Comparison of ENCODE assay signal across 13 mouse cellular contexts in the genomic region with DNA sequence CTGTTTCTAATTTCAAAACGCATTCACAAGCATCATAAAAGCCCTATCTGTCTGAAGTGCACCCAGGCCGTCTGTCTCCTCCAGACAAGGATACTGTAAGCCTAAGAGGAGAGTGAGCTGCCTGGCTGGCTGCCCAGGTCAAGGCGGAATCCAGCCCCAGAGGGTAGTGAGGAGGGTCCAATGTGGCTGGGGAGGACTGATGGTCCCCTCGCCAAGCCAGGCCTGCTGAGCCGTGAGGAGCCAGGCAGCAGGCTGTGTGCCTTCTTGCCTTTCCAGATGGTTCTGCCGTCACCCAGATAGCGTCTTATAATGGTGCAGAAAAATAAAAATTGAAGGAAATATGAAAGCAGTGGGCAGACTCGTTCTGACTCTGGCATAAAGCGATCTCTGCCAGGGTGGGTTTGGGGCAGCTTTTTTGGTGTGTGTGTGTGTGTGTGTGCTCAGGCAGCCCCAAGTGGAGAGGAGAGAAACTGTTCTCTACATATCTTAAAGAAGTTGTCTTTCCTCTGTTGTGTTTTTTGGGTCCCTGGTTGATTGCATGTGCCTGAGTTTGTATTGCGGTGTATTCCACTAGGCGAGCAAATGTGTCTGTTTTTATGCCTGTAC.
DNase-seq lines count a peak whose midpoint lies in the region; ATAC-seq lines count a peak whose summit lies in the region.
"Had no signal": no experiment of that assay in that cellular context is flagged by ENCODE, and none has a peak within 500 bp of the region (broad histone marks: within the 10 kb centered on the region; RNA-seq: fewer than 3 reads in every experiment).

No protein-coding gene starts in this region.

- no peaks in the 10 kb centered on the region for H3K36me3 ChIP-seq in forebrain, embryonic 12.5 days (replicated peaks)
- no peaks in the 10 kb centered on the region for H3K36me3 ChIP-seq in forebrain, embryonic 11.5 days (ENCODE audit: control insufficient read depth, insufficient read depth, low read length)
- H3K36me3 ChIP-seq in forebrain, embryonic 15.5 days, result no peaks in the 10 kb centered on the region
- no peaks in the 10 kb centered on the region for H3K36me3 ChIP-seq in midbrain, embryonic 14.5 days (ENCODE audit: control insufficient read depth, insufficient read depth, low read length)
- H3K36me3 ChIP-seq: embryonic facial prominence, embryonic 13.5 days; kidney, embryonic 15.5 days; lung, embryonic 15.5 days had no signal

- no peaks in the 10 kb centered on the region for H3K27me3 ChIP-seq in forebrain, embryonic 12.5 days
- H3K27me3 ChIP-seq in forebrain, embryonic 11.5 days (ENCODE audit: control insufficient read depth, insufficient read depth, low read length), result no peaks in the 10 kb centered on the region
- H3K27me3 ChIP-seq in forebrain, embryonic 15.5 days, result no peaks in the 10 kb centered on the region
- no peaks in the 10 kb centered on the region for H3K27me3 ChIP-seq in midbrain, embryonic 14.5 days (ENCODE audit: control insufficient read depth, insufficient read depth, low read length)
- H3K27me3 ChIP-seq: embryonic facial prominence, embryonic 13.5 days; kidney, embryonic 15.5 days; lung, embryonic 15.5 days had no signal

- 83% methylated on average over 11 of the region's 11 CpGs for WGBS in forebrain, embryonic 12.5 days
- WGBS in forebrain, embryonic 11.5 days, result 88% methylated on average over 11 of the region's 11 CpGs
- WGBS in forebrain, embryonic 15.5 days, result 47% methylated on average over 11 of the region's 11 CpGs
- WGBS in midbrain, embryonic 14.5 days, result 76% methylated on average over 11 of the region's 11 CpGs

- no peaks in the 10 kb centered on the region for H3K9me3 ChIP-seq in forebrain, embryonic 12.5 days
- no peaks in the 10 kb centered on the region; the same call in 1 of the 2 replicates for H3K9me3 ChIP-seq in forebrain, embryonic 11.5 days (ENCODE audit: control insufficient read depth, low read length)
- no peaks in the 10 kb centered on the region for H3K9me3 ChIP-seq in forebrain, embryonic 15.5 days
- no peaks in the 10 kb centered on the region for H3K9me3 ChIP-seq in midbrain, embryonic 14.5 days (ENCODE audit: control insufficient read depth, low read length)
- H3K9me3 ChIP-seq: embryonic facial prominence, embryonic 13.5 days; kidney, embryonic 15.5 days; lung, embryonic 15.5 days had no signal

- H3K4me2 ChIP-seq in forebrain, embryonic 12.5 days, result no peak overlapping the region
- no peak overlapping the region for H3K4me2 ChIP-seq in forebrain, embryonic 11.5 days (ENCODE audit: low read depth, low read length, severe bottlenecking)
- 0 out of 2 replicates have a peak overlapping the region, but pooled peaks have one; percentile 1 for H3K4me2 ChIP-seq in forebrain, embryonic 15.5 days (replicated peaks)
- no peak overlapping the region for H3K4me2 ChIP-seq in midbrain, embryonic 14.5 days (ENCODE audit: low read length)
- H3K4me2 ChIP-seq: embryonic facial prominence, embryonic 13.5 days; kidney, embryonic 15.5 days; lung, embryonic 15.5 days had no signal

- no peak for DNase-seq in forebrain, embryonic 11.5 days (ENCODE audit: low spot score)
- DNase-seq in left cerebral cortex, postnatal 25 days (ENCODE audit: low spot score in 2 of 2), result peak; percentile 18 to 34
- DNase-seq in left cerebral cortex, adult 11 months (ENCODE audit: low spot score), result no peak
- DNase-seq in midbrain, embryonic 14.5 days, result peak; percentile 31
- DNase-seq in heart, postnatal 36 days, result no peak
- no peak for DNase-seq in thymus, adult 18-20 months
- DNase-seq: adrenal gland, adult 2 months had no signal

- H3K27ac ChIP-seq in forebrain, embryonic 12.5 days, result peak overlapping the region; percentile 68
- H3K27ac ChIP-seq in forebrain, embryonic 11.5 days (ENCODE audit: low read depth, low read length), result no peak overlapping the region
- peak overlapping the region; percentile 95 for H3K27ac ChIP-seq in forebrain, embryonic 15.5 days (replicated peaks)
- peak overlapping the region; percentile 78 for H3K27ac ChIP-seq in midbrain, embryonic 14.5 days (replicated peaks; ENCODE audit: low read depth, low read length)
- H3K27ac ChIP-seq: embryonic facial prominence, embryonic 13.5 days; kidney, embryonic 15.5 days; lung, embryonic 15.5 days had no signal

- no peak overlapping the region for H3K9ac ChIP-seq in forebrain, embryonic 12.5 days
- no peak overlapping the region for H3K9ac ChIP-seq in forebrain, embryonic 11.5 days (ENCODE audit: low read length)
- no peak overlapping the region; the same call in 1 of the 2 replicates for H3K9ac ChIP-seq in forebrain, embryonic 15.5 days (replicated peaks)
- no peak overlapping the region; the same call in 1 of the 2 replicates for H3K9ac ChIP-seq in midbrain, embryonic 14.5 days (replicated peaks; ENCODE audit: low read length)
- H3K9ac ChIP-seq: embryonic facial prominence, embryonic 13.5 days; kidney, embryonic 15.5 days; lung, embryonic 15.5 days had no signal

- no peak overlapping the region for H3K4me3 ChIP-seq in forebrain, embryonic 12.5 days (replicated peaks)
- H3K4me3 ChIP-seq in forebrain, embryonic 11.5 days (ENCODE audit: low read depth, low read length), result no peak overlapping the region
- no peak overlapping the region for H3K4me3 ChIP-seq in forebrain, embryonic 15.5 days
- H3K4me3 ChIP-seq in midbrain, embryonic 14.5 days (replicated peaks; ENCODE audit: low read depth, low read length), result no peak overlapping the region
- H3K4me3 ChIP-seq: embryonic facial prominence, embryonic 13.5 days; kidney, embryonic 15.5 days; lung, embryonic 15.5 days had no signal

- intact Hi-C loops in left cerebral cortex, postnatal 25 days (cut with DNase I), result no loop called here
- intact Hi-C loops in heart, postnatal 36 days (cut with DNase I), result no loop called here

- peaks cover 3% of the 10 kb centered on the region; the same call in 1 of the 2 replicates for H3K4me1 ChIP-seq in forebrain, embryonic 12.5 days
- no peaks in the 10 kb centered on the region for H3K4me1 ChIP-seq in forebrain, embryonic 11.5 days (replicated peaks; ENCODE audit: control insufficient read depth, insufficient read depth, low read length)
- peaks cover 27% of the 10 kb centered on the region for H3K4me1 ChIP-seq in forebrain, embryonic 15.5 days
- peaks cover 4% of the 10 kb centered on the region; the same call in 1 of the 2 replicates for H3K4me1 ChIP-seq in midbrain, embryonic 14.5 days (ENCODE audit: control insufficient read depth, insufficient read depth, low read length)
- H3K4me1 ChIP-seq: kidney, embryonic 15.5 days; lung, embryonic 15.5 days had no signal

- no peak for ATAC-seq in forebrain, embryonic 12.5 days (ENCODE audit: low FRiP score)
- no peak for ATAC-seq in forebrain, embryonic 11.5 days (replicated peaks; ENCODE audit: low FRiP score)
- ATAC-seq in forebrain, embryonic 15.5 days (replicated peaks), result peak; percentile 57
- ATAC-seq in midbrain, embryonic 14.5 days (ENCODE audit: low FRiP score, low TSS enrichment), result no peak; the same call in 1 of the 2 replicates
- ATAC-seq: inflammation-experienced regulatory T-cells, adult 6 months had no signal

Comparison
In these comparisons a context has a peak if more than half of its experiments do, and no peak if none do; other contexts are left out.
1. DNase-seq: peak in left cerebral cortex, postnatal 25 days (2 of 2) and midbrain, embryonic 14.5 days (single experiment); none in forebrain, embryonic 11.5 days (single experiment), left cerebral cortex, adult 11 months (single experiment), heart, postnatal 36 days (0 of 2) and thymus, adult 18-20 months (0 of 2).